Mouse (Mus musculus) liver, embryonic 14.5 days (tissue): ENCODE results near the gene T. TPM values are rescaled to one million over a fixed set of nuclear protein-coding genes. Genes with fewer than 3 reads are reported as not detected.
A peak's percentile ranks its signal among the peaks of the same experiment; 100 is the strongest.

ENCODE experiments used
- ATAC-seq: fragments of 200-750 bp; cut with Nextera tagmentation; 2 replicates; pipeline ENCODE4 v1.8.0; 2017; ENCODE audit warnings: moderate number of reproducible peaks, mild to moderate bottlenecking, moderate library complexity; ENCODE audit not compliant: insufficient read depth
- DNase-seq, 3 experiments: peaks; one replicate each; pipeline ENCODE4 v3.0.0-alpha.2; 2012 to 2013; ENCODE audit warnings: low read depth in 3 of 3, low spot score in 3 of 3
- H3K27ac ChIP-seq: fragments of 300-500 bp; sonication (generic); 2 replicates; pipeline ENCODE4 v1.5.1; 2014; ENCODE audit warnings: moderate library complexity, mild to moderate bottlenecking, control low read depth, inconsistent platforms
- H3K27me3 ChIP-seq: fragments of 300-500 bp; sonication (generic); 2 replicates; pipeline ENCODE4 v1.6.1; 2014; ENCODE audit warnings: mild to moderate bottlenecking, low read length, moderate library complexity; ENCODE audit not compliant: control insufficient read depth, insufficient read depth
- H3K36me3 ChIP-seq: fragments of 300-500 bp; sonication (generic); replicated peaks from 2 replicates; pipeline ENCODE4 v1.6.1; 2014; ENCODE audit warnings: low read depth; ENCODE audit not compliant: control insufficient read depth, insufficient read depth
- H3K4me1 ChIP-seq, 2 experiments: fragments of 200-500 bp in 1 of 2; fragments of 300-500 bp in 1 of 2; sonication (generic) in 1 of 2; replicated peaks; 2 replicates each; pipeline ENCODE4 v1.6.1; 2012 to 2014; ENCODE audit warnings: antibody characterized with exemption in 1 of 2, inconsistent platforms in 1 of 2, low read length in 1 of 2; ENCODE audit not compliant: control insufficient read depth in 2 of 2, insufficient read depth in 2 of 2
- H3K4me2 ChIP-seq: fragments of 300-500 bp; sonication (generic); 2 replicates; pipeline ENCODE4 v1.6.1; 2014; ENCODE audit warnings: low read depth, mild to moderate bottlenecking, control low read depth, moderate library complexity
- H3K4me3 ChIP-seq, 2 experiments: fragments of 200-500 bp in 1 of 2; fragments of 300-500 bp in 1 of 2; sonication (generic) in 1 of 2; 2 replicates each; pipeline ENCODE4 v1.5.1; 2012 to 2014; ENCODE audit warnings: low read depth in 2 of 2, low read length in 2 of 2, mild to moderate bottlenecking in 2 of 2, control low read depth in 1 of 2, inconsistent platforms in 1 of 2, moderate library complexity in 1 of 2; ENCODE audit not compliant: insufficient read depth in 1 of 2
- H3K9ac ChIP-seq: fragments of 300-500 bp; sonication (generic); replicated peaks from 2 replicates; pipeline ENCODE4 v1.6.1; 2014; ENCODE audit warnings: mild to moderate bottlenecking, control low read depth, moderate library complexity
- H3K9me3 ChIP-seq: fragments of 300-500 bp; sonication (generic); 2 replicates; pipeline ENCODE4 v1.6.1; 2016; ENCODE audit warnings: low read length, mixed read lengths; ENCODE audit not compliant: control insufficient read depth
- CTCF ChIP-seq: IDR thresholded peaks from 2 replicates; pipeline ENCODE4 v1.5.1; 2016; ENCODE audit warnings: antibody characterized with exemption, low read depth, control low read depth
- EP300 ChIP-seq: IDR thresholded peaks from 2 replicates; pipeline ENCODE4 v1.6.1; 2016; ENCODE audit warnings: antibody characterized with exemption, low read depth
- WGBS: fragments of 180-500 bp; shearing (Covaris S2); extraction: QIAGEN DNeasy Blood & Tissue Kit; methylation state at CpG from one replicate; pipeline ENCODE4 v1.1.7; 2014; ENCODE audit not compliant: insufficient replicate concordance; 5-methylcytosine and 5-hydroxymethylcytosine counted together
- polyA plus RNA-seq, 2 experiments: library from polyadenylated mRNA; depleted of rRNA in 1 of 2; stranded (reverse) in 1 of 2; unstranded in 1 of 2; fragments of >200 nt; fragmentation: Nextera tagmentation in 1 of 2; extraction: Ambion mirVana in 1 of 2; gene quantifications; 2 replicates each; pipeline versions ENCODE4 v1.2.1 to v1.2.3; 2012 to 2014

T gene
- polyA plus RNA-seq, 2 experiments = 0.03 TPM; not detected in 1

- no peak for ATAC-seq
- 58% methylated on average over 3 of the region's 3 CpGs for WGBS
- TF ChIP-seq EP300 (no peak), CTCF (no peak)
Measured at GRCm38 (mm10) chr17:8448324-8448723, 14.1 kb downstream of the T start.

GRCm38 (mm10) chr17:8455196-8455595, 21.0 kb downstream of the T start:
- no peak overlapping the region for H3K27ac ChIP-seq

More at GRCm38 (mm10) chr17:8448324-8448723, 14.1 kb downstream of the T start:
- H3K9ac ChIP-seq = no peak overlapping the region
- no peak overlapping the region for H3K27ac ChIP-seq
- no peaks in the 10 kb centered on the region for H3K36me3 ChIP-seq
- H3K4me1 ChIP-seq = no peaks in the 10 kb centered on the region
- H3K27me3 ChIP-seq = no peaks in the 10 kb centered on the region
- DNase-seq = no peak
- no peaks in the 10 kb centered on the region for H3K9me3 ChIP-seq
- H3K4me3 ChIP-seq = no peak overlapping the region
- no peak overlapping the region for H3K4me2 ChIP-seq

GRCm38 (mm10) chr17:8455601-8456000, 21.4 kb downstream of the T start:
- Histone ChIP-seq H3K4me1 (no peaks in the 10 kb centered on the region), H3K9me3 (no peaks in the 10 kb centered on the region), H3K27me3 (no peaks in the 10 kb centered on the region), H3K27ac (no peak overlapping the region), H3K9ac (no peak overlapping the region), H3K4me2 (no peak overlapping the region), H3K4me3 (no peak overlapping the region), H3K36me3 (no peaks in the 10 kb centered on the region)
- no peak for TF ChIP-seq EP300
- ATAC-seq (no peak), DNase-seq (no peak)
- WGBS = 58% methylated on average over 7 of the region's 7 CpGs

More at GRCm38 (mm10) chr17:8455196-8455595, 21.0 kb downstream of the T start:
- TF ChIP-seq EP300 (no peak), CTCF (no peak)
- Histone ChIP-seq H3K4me3 (no peak overlapping the region), H3K9ac (no peak overlapping the region), H3K36me3 (no peaks in the 10 kb centered on the region), H3K9me3 (no peaks in the 10 kb centered on the region), H3K4me2 (no peak overlapping the region), H3K27me3 (no peaks in the 10 kb centered on the region), H3K4me1 (no peaks in the 10 kb centered on the region)
- DNase-seq = no peak
- 34% methylated on average over 6 of the region's 6 CpGs for WGBS
- no peak for ATAC-seq

GRCm38 (mm10) chr17:8456856-8457460, 22.7 kb downstream of the T start:
- DNase-seq = no peak
- no peaks in the 10 kb centered on the region for H3K36me3 ChIP-seq
- H3K4me3 ChIP-seq = no peak overlapping the region
- no peaks in the 10 kb centered on the region for H3K9me3 ChIP-seq
- H3K4me2 ChIP-seq = no peak overlapping the region
- H3K9ac ChIP-seq = no peak overlapping the region
- no peak overlapping the region for H3K27ac ChIP-seq
- ATAC-seq = no peak
- H3K27me3 ChIP-seq = no peaks in the 10 kb centered on the region
- no peaks in the 10 kb centered on the region for H3K4me1 ChIP-seq
- WGBS = 19% methylated on average over 9 of the region's 9 CpGs
- no peak for TF ChIP-seq CTCF
- TF ChIP-seq EP300 = no peak

GRCm38 (mm10) chr17:8461568-8461967, 27.3 kb downstream of the T start:
- peak; percentile 75 for TF ChIP-seq CTCF
- no peak for TF ChIP-seq EP300
- WGBS = under 1% methylated on average over 4 of the region's 4 CpGs
- no peak overlapping the region for H3K27ac ChIP-seq
- H3K4me3 ChIP-seq = no peak overlapping the region
- no peaks in the 10 kb centered on the region for H3K4me1 ChIP-seq
- H3K9me3 ChIP-seq = no peaks in the 10 kb centered on the region
- ATAC-seq (no peak), DNase-seq (no peak)
- H3K4me2 ChIP-seq = no peak overlapping the region
- H3K27me3 ChIP-seq = no peaks in the 10 kb centered on the region
- no peak overlapping the region for H3K9ac ChIP-seq
- H3K36me3 ChIP-seq = no peaks in the 10 kb centered on the region
